Mouse (Mus musculus) cortical plate, adult 2 months (tissue): ENCODE results near the gene Fanca. TPM values are rescaled to one million over a fixed set of nuclear protein-coding genes. Genes with fewer than 3 reads are reported as not detected.
"Not testable (repeated sequence)": the region's sequence is repeated elsewhere in the genome, so short reads cannot be mapped to it uniquely, and the experiment has no call there.

Experiments used
- H3K27ac ChIP-seq: fragments of 200-500 bp; 2 replicates; pipeline ENCODE4 v1.5.1; 2012; ENCODE audit warnings: low read length, control low read depth, inconsistent platforms; ENCODE audit not compliant: insufficient read depth
- H3K4me1 ChIP-seq: fragments of 200-500 bp; 2 replicates; pipeline ENCODE4 v1.6.1; 2011; ENCODE audit warnings: low read length; ENCODE audit not compliant: control insufficient read depth, insufficient read depth
- H3K4me3 ChIP-seq: fragments of 200-500 bp; 2 replicates; pipeline ENCODE4 v1.5.1; 2011; ENCODE audit warnings: mild to moderate bottlenecking, low read length, control low read depth; ENCODE audit not compliant: insufficient read depth
- CTCF ChIP-seq: fragments of 200-500 bp; IDR thresholded peaks from 2 replicates; pipeline ENCODE4 v1.5.1; 2011; ENCODE audit warnings: mild to moderate bottlenecking, control low read depth, low read length; ENCODE audit not compliant: insufficient read depth; ENCODE audit errors: extremely low read depth
- POLR2A ChIP-seq: fragments of 200-500 bp; IDR thresholded peaks from 2 replicates; pipeline ENCODE4 v1.6.1; 2011; ENCODE audit warnings: mild to moderate bottlenecking, low read length, control low read depth; ENCODE audit not compliant: insufficient read depth; ENCODE audit errors: extremely low read depth
- polyA plus RNA-seq: library from polyadenylated mRNA; depleted of rRNA; stranded (reverse); fragments of >200 nt; gene quantifications from 2 replicates; pipeline ENCODE4 v1.2.3, GENCODE M21; 2012

Gene Fanca
- polyA plus RNA-seq, 1 experiment: 3.9 TPM

DNA sequence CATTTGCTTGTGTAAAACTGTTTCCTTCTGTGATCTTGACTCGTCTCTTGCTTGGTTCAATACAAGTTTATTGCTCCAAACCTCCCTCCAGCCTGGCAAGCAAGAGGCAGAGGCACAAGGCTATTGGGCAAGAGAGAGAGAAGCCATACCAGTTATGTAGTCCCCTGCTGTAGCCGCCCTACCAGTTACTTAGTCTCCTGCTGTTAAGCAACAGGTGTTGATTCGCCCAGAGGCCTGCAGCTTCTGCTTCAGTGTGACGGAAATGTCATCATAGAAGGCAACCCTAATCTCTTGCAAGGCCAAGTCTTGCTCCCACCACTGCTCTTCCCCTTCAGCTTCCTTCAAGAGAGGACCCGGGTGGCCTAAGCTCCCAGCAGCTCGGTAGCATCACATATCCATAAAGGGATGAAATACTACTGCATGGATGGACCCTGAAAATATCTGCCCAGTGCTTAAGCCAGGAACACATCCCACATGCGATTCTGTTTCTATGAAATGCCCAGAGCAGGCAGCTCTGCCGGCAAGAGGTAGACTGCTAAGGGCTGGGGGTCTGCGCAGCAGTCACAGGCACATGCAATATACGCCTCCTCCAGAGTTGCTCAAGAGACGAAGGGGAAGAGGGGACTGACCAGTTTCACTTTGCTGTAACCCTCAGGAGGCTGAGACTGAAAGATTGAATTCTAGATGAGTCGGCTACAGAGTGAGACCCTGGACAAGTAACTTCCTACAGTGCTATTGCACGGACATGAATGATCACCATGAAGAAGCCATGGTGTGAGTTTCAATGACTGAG lies 37.9 kb downstream of the Fanca start:
- Histone ChIP-seq H3K4me3 (no peak overlapping the region), H3K27ac (no peak overlapping the region), H3K4me1 (no peaks in the 10 kb centered on the region)
- TF ChIP-seq POLR2A (no peak), CTCF (no peak)

DNA sequence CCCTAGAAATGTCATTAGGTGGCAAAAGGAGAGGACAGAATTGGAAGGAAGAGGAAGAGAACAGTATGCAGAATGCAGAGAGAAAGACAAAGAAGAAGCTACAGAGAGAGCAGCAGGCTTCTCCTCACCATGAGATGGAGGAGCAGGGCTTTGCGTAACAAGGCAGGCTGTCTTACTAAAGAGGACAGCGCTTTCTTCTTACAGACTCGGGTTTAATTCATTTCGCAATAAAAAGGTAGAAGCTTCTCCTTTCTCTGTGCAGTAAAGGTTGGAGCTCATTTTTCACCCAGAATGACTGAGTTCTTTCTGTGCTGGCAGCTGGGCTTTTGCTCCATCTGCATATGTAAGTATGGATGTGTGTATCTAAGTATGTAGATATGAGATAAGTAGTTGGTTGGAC lies 38.5 kb downstream of the Fanca start:
- no peaks in the 10 kb centered on the region for H3K4me1 ChIP-seq
- no peak for TF ChIP-seq CTCF
- H3K27ac ChIP-seq: no peak overlapping the region
- H3K4me3 ChIP-seq: no peak overlapping the region

DNA sequence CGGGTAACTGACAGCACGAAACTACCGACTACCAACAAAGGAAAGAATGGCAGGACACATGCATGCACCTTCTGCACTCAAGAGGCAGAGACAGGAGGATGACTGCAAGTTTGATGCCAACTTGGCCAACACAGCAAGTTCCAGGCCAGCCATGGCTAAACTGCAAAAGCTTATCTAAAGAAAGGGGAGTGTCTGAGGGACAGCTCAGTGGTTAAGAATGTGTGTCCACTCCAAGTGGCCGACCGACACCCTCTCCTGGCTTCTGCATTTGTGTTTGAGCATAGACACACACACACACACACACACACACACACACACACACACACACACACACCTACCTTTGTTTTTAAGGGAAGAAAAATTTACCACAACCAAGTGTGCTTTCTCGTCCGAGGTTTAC lies 39.9 kb downstream of the Fanca start:
- Histone ChIP-seq H3K4me1 (no peaks in the 10 kb centered on the region), H3K4me3 (no peak overlapping the region), H3K27ac (no peak overlapping the region)
- TF ChIP-seq POLR2A (no peak), CTCF (no peak)

- TF ChIP-seq CTCF (no peak), POLR2A (no peak)
- no peak overlapping the region for H3K4me3 ChIP-seq
- H3K4me1 ChIP-seq: no peaks in the 10 kb centered on the region
These were observed 43.3 kb downstream of the Fanca start for GRCm38 (mm10) chr8:123275096-123275495.

DNA sequence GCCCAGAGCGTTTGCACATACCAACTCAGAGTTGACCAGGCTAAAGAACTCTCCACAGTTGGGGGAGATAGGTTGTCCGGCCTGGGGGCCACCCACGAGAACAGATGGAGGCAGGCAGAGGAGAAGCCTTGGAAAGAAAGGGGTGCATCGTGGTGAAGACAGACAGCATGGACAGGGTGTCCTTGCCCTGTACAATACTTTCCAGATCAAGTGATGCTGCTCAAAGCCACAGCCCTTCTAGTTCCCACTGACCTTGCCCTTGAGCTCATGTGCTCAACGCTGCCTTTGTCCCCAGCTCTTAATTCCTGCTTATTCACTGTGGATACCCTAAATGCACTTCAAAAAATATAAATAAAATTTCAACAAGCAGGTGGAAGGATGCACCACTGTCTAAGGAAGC lies 43.9 kb downstream of the Fanca start:
- Histone ChIP-seq H3K4me1 (no peaks in the 10 kb centered on the region), H3K4me3 (no peak overlapping the region), H3K27ac (no peak overlapping the region)
- TF ChIP-seq CTCF: no peak
- no peak for TF ChIP-seq POLR2A

More at GRCm38 (mm10) chr8:123275096-123275495, 43.3 kb downstream of the Fanca start:
- no peak overlapping the region for H3K27ac ChIP-seq

DNA sequence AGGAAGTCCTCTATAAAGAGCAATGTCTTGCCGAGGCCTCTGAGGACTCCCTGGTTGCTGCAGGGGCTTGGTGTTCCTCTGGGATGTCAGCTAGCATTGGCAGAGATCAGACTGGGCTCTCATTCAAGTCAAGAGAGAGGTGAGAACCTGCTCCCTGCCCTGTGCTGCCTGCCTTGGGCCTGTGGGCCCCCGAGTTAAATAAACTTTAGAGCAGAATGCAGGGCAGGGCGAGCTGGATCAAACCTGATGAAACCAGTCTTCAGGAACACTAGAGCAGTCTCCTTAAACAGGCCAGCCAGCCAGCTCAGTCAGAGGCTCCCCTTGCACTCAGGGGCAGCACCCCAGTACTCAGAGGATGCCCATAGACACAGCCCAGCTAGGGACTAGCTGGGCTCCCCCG lies 46.5 kb downstream of the Fanca start:
- Histone ChIP-seq H3K4me3 (no peak overlapping the region), H3K27ac (no peak overlapping the region), H3K4me1 (no peaks in the 10 kb centered on the region)
- TF ChIP-seq POLR2A (no peak), CTCF (no peak)

GRCm38 (mm10) chr8:123271147-123271546 lies 47.2 kb downstream of the Fanca start:
- Histone ChIP-seq H3K27ac (no peak overlapping the region), H3K4me1 (no peaks in the 10 kb centered on the region), H3K4me3 (no peak overlapping the region)
- TF ChIP-seq CTCF: no peak
- no peak for TF ChIP-seq POLR2A

DNA sequence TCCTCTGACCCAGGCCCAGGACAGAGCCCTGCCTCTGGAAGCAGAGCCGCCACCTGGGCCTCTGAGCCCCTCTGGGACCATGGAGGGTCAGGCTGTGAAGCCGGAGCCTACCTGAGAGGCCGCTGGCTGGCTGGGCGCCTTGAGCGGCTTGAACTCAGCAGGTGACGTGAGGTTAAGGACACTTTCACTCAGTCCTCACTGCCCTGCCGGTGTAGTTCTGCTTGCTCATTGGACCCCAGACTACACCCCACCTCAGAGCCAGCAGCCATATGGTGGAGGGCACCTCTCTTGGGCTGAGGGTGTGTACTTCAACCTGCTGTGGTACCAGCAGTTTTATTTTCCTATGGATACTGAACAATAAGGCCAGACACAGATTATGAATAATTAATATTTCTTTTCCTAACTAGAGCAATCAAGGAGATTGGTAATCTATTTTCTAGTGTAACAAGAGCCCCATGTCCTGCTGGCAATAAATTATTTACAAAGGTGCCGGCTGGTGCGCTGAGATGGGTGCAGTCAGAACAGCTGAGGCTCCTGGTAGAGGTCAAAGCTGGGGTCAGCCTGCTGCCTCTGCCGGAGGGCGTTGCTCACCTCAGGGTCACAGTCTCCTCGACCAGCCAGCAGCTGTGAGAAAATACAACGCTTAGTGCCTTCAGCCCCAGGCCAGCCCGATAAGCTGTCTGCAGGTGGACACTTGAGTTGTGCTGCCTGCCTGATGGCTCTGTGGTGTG lies 50.3 kb downstream of the Fanca start:
- H3K4me1 ChIP-seq: no peaks in the 10 kb centered on the region
- TF ChIP-seq CTCF (no peak), POLR2A (no peak)
- no peak overlapping the region for H3K27ac ChIP-seq
- H3K4me3 ChIP-seq: no peak overlapping the region

DNA sequence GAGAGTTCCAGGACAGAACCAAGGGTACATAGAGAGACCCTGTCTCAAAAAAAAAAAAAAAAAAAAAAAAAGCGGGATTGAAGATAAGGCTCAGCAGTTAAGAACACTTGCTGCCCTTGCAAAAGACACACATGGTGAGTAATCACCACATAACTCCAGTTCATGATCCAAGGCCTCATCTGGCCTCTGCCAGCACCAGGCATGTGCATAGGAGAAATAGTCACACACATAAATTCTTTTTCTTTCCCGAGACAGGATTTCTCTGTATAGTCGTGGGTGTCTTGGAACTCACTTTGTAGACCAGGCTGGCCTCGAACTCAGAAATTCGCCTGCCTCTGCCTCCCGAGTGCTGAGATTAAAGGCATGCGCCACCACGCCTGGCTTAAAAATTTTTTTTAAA lies 60.8 kb downstream of the Fanca start:
- not testable (repeated sequence) for H3K4me1 ChIP-seq, H3K4me3 ChIP-seq
- peak overlapping the region; percentile 69 for H3K27ac ChIP-seq

DNA sequence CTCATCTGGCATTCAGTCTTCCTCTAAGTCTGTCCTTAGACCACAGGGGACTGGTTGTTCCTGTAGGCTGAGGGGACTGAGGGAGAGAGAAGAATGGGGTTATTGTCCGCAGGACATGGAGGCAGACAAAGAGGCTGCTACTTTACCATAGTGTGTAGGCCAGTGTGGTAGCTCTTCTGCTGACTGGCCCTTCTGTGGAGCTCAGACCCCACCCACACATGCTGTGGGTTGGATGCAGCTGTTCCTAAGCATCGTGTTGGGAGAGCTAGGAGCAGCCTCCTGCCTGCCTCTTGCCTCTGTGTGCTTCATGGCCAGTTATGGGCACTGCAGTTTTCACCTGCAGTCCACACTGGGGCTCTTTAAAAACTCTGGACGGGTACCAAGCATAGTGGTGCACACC lies 61.3 kb downstream of the Fanca start:
- peaks cover 8% of the 10 kb centered on the region for H3K4me1 ChIP-seq
- H3K4me3 ChIP-seq: no peak overlapping the region
- H3K27ac ChIP-seq: peak overlapping the region; percentile 89
- TF ChIP-seq CTCF: no peak
- TF ChIP-seq POLR2A: no peak; the same call in 1 of the 2 replicates
